Mouse (Mus musculus) thymus, adult 2 months (tissue): ENCODE measurements around the gene Slco1b2. TPM values are rescaled to one million over a fixed set of nuclear protein-coding genes. Genes with fewer than 3 reads are reported as not detected.

Source experiments
- DNase-seq: peaks from one replicate; pipeline ENCODE4 v3.0.0; 2021
- H3K27ac ChIP-seq: fragments of 200-500 bp; 2 replicates; pipeline ENCODE4 v1.5.1; 2012; ENCODE audit warnings: low read length, control low read depth; ENCODE audit not compliant: control insufficient read depth, insufficient read depth
- H3K27me3 ChIP-seq: fragments of 200-500 bp; 2 replicates; pipeline ENCODE4 v1.6.1; 2012; ENCODE audit warnings: mild to moderate bottlenecking, low read length, moderate library complexity, mixed read lengths; ENCODE audit not compliant: control insufficient read depth, insufficient read depth
- H3K36me3 ChIP-seq: fragments of 200-500 bp; 2 replicates; pipeline ENCODE4 v1.6.1; 2012; ENCODE audit warnings: mild to moderate bottlenecking, low read length, moderate library complexity; ENCODE audit not compliant: control insufficient read depth, insufficient read depth
- H3K4me1 ChIP-seq: fragments of 200-500 bp; replicated peaks from 2 replicates; pipeline ENCODE4 v1.6.1; 2012; ENCODE audit warnings: low read length; ENCODE audit not compliant: control insufficient read depth, insufficient read depth
- H3K4me3 ChIP-seq: fragments of 200-500 bp; 2 replicates; pipeline ENCODE4 v1.5.1; 2012; ENCODE audit warnings: mild to moderate bottlenecking, low read length, control low read depth, moderate library complexity; ENCODE audit not compliant: control insufficient read depth, insufficient read depth
- CTCF ChIP-seq: fragments of 200-500 bp; IDR thresholded peaks from 2 replicates; pipeline ENCODE4 v1.5.1; 2012; ENCODE audit warnings: mild to moderate bottlenecking, control low read depth, low read length, moderate library complexity, borderline replicate concordance; ENCODE audit not compliant: control insufficient read depth, poor library complexity, insufficient read depth; ENCODE audit errors: extremely low read depth
- POLR2A ChIP-seq: fragments of 200-500 bp; IDR thresholded peaks from 2 replicates; pipeline ENCODE4 v1.6.1; 2012; ENCODE audit warnings: mild to moderate bottlenecking, low read length, control low read depth, moderate library complexity; ENCODE audit not compliant: control insufficient read depth, poor library complexity, insufficient read depth; ENCODE audit errors: extremely low read depth
- polyA plus RNA-seq: library from polyadenylated mRNA; depleted of rRNA; stranded (reverse); fragments of >200 nt; gene quantifications from 2 replicates; pipeline ENCODE4 v1.2.3, GENCODE M21; 2012; rRNA removed

Gene Slco1b2
- polyA plus RNA-seq, 1 experiment = not detected

DNA sequence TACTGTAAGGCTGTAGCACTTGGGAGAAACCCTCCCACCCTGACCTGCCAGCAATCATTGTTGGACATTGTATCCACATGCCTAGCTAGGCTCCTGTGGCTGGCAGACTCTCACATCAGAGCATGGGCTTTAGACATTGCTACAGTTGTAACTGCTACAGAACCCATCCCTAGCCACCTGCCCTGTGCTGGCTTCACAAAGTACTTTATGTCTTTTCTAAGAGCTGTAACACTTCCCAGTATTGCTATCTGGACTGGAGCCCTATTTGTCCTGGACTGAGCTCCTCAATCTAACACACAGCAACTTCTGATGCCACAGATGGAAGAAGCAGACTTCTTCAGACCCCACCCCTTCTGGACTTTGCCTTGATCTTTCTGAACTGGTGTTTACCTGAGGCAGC lies 61.9 kb downstream of the Slco1b2 start:
- TF ChIP-seq CTCF (no peak), POLR2A (no peak)
- Histone ChIP-seq H3K4me1 (no peaks in the 10 kb centered on the region), H3K27ac (no peak overlapping the region), H3K36me3 (no peaks in the 10 kb centered on the region), H3K27me3 (no peaks in the 10 kb centered on the region), H3K4me3 (no peak overlapping the region)
- no peak for DNase-seq

Other genes starting within 250 kb of the Slco1b2 start
- 0.04 TPM in 1 of 2 replicates, not detected in the other for gene Slco1c1, start 105.2 kb upstream of the Slco1b2 start, polyA plus RNA-seq
- not detected in 2 replicates for gene Gm5724, start 144.3 kb downstream of the Slco1b2 start, polyA plus RNA-seq
- 0.03 TPM in 1 of 2 replicates, not detected in the other for gene Slco1a4, start 226.7 kb downstream of the Slco1b2 start, polyA plus RNA-seq